Mouse (Mus musculus) limb, embryonic 15.5 days (tissue): ENCODE measurements around the gene Cdk12. TPM values are rescaled to one million over a fixed set of nuclear protein-coding genes. Genes with fewer than 3 reads are reported as not detected.

ENCODE experiments used
- ATAC-seq: fragments of 200-750 bp; cut with Nextera tagmentation; 2 replicates; pipeline ENCODE4 v1.8.0; 2017; ENCODE audit warnings: low read depth, moderate TSS enrichment; ENCODE audit not compliant: insufficient number of reproducible peaks, low FRiP score, low TSS enrichment
- H3K27ac ChIP-seq: fragments of 300-500 bp; sonication (generic); 2 replicates; pipeline ENCODE4 v1.5.1; 2015; ENCODE audit warnings: moderate library complexity, mild to moderate bottlenecking, inconsistent platforms
- H3K27me3 ChIP-seq: fragments of 300-500 bp; sonication (generic); 2 replicates; pipeline ENCODE4 v1.6.1; 2015; ENCODE audit warnings: inconsistent platforms
- H3K36me3 ChIP-seq: fragments of 300-500 bp; sonication (generic); 2 replicates; pipeline ENCODE4 v1.6.1; 2015; ENCODE audit warnings: inconsistent platforms
- H3K4me1 ChIP-seq: fragments of 300-500 bp; sonication (generic); 2 replicates; pipeline ENCODE4 v1.6.1; 2015; ENCODE audit warnings: inconsistent platforms
- H3K4me2 ChIP-seq: fragments of 300-500 bp; sonication (generic); 2 replicates; pipeline ENCODE4 v1.6.1; 2015; ENCODE audit warnings: mild to moderate bottlenecking, inconsistent platforms
- H3K4me3 ChIP-seq: fragments of 300-500 bp; sonication (generic); 2 replicates; pipeline ENCODE4 v1.5.1; 2015; ENCODE audit warnings: mild to moderate bottlenecking, inconsistent platforms
- H3K9ac ChIP-seq: fragments of 300-500 bp; sonication (generic); 2 replicates; pipeline ENCODE4 v1.6.1; 2015; ENCODE audit warnings: inconsistent platforms
- H3K9me3 ChIP-seq: fragments of 300-500 bp; sonication (generic); 2 replicates; pipeline ENCODE4 v1.6.1; 2016; ENCODE audit warnings: inconsistent platforms
- WGBS: fragments of 180-500 bp; shearing (Covaris S2); methylation state at CpG from one replicate; pipeline ENCODE4 v1.1.7; 2015; 5-methylcytosine and 5-hydroxymethylcytosine counted together
- polyA plus RNA-seq: library from polyadenylated mRNA; unstranded; fragments of >200 nt; fragmentation: Nextera tagmentation; extraction: Ambion mirVana; gene quantifications from 2 replicates; pipeline ENCODE4 v1.2.1, GENCODE M21; 2015

Gene Cdk12
- polyA plus RNA-seq, 1 experiment from 2014 or later, result 8.9 TPM

DNA sequence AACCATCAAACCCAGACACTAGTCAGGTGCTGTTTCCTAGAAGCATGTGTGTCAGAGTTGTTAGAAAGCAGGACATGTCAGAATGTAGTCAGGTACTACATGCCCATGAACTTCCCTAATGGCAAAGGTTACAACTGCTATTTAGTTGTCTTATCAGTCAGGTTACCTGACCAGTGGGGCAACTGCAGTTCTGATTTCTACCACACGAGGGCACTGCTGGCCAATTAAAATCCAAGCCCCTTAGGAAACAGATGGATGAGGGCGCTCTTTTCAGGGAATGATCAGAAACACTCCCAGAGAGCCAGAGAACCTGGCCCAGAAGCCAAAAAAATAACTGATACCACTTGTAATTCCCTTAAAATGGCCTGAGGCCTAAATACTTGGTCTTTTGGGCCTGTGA lies 62.2 kb downstream of the Cdk12 start:
- no peaks in the 10 kb centered on the region for H3K27me3 ChIP-seq
- H3K36me3 ChIP-seq, result peaks cover 60% of the 10 kb centered on the region
- no peak overlapping the region for H3K27ac ChIP-seq
- H3K4me1 ChIP-seq, result peaks cover 11% of the 10 kb centered on the region; the same call in 1 of the 2 replicates
- no peak overlapping the region for H3K9ac ChIP-seq
- ATAC-seq, result no peak
- 4% methylated on average over 2 of the region's 2 CpGs for WGBS
- no peaks in the 10 kb centered on the region for H3K9me3 ChIP-seq
- H3K4me3 ChIP-seq, result no peak overlapping the region
- no peak overlapping the region for H3K4me2 ChIP-seq

DNA sequence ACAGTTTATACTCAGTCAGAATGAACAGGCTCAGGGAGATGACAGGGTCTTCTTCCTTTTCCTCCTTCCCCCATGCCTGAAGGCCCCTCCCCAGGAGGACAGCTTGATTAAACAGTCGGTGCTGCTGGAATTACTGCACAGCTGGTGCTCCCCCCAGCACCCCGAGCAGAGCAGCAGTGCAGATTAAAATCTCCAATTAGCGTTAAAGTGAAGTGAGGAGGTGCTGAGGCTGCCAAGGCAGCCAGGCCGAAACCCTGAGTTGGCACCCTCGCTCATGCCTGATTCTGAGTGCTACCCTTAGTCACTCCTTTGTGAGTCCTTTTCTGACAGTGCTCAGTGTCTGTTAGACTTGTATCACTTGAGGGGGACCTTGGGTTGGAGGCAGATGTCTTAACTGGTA lies 63.0 kb downstream of the Cdk12 start:
- no peaks in the 10 kb centered on the region for H3K9me3 ChIP-seq
- 70% methylated on average over 5 of the region's 5 CpGs for WGBS
- H3K4me3 ChIP-seq, result no peak overlapping the region
- no peak overlapping the region for H3K27ac ChIP-seq
- H3K36me3 ChIP-seq, result peaks cover 67% of the 10 kb centered on the region
- no peak for ATAC-seq
- H3K4me2 ChIP-seq, result no peak overlapping the region
- H3K27me3 ChIP-seq, result no peaks in the 10 kb centered on the region
- H3K4me1 ChIP-seq, result peaks cover 4% of the 10 kb centered on the region; the same call in 1 of the 2 replicates
- H3K9ac ChIP-seq, result no peak overlapping the region

DNA sequence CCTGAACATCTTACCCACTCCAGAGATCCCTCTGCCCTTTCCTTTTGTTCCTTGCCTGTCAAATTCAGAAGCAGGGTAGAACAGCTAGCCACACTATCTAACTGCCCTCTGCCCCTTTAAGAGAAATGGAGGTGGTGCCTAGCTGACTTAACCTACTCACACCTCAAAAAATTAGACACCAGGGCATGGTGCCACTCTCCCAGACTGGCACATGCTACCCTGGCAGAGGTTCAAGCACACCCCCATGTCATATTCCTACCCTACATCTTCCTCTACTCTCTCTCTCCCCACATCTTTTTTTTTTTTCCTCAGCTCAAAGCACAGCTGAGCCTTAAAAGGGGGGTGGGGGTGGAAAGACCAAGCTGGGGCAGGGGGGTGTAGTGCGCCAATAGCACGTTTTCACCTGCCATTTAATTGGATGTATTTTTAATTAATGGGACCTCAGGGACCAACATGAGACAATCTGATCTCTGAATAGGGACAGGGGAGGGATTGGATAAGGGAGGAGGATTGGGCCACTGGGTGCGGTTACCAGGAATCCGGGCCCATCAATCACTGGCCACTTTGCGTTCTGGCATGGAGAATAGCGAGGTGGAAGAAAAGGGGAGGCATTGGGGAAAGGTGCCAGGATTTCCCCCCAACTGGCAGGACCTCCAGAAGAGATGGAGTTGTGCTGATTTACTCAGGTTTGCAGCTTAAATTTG lies 64.0 kb downstream of the Cdk12 start:
- H3K36me3 ChIP-seq, result peaks cover 72% of the 10 kb centered on the region

DNA sequence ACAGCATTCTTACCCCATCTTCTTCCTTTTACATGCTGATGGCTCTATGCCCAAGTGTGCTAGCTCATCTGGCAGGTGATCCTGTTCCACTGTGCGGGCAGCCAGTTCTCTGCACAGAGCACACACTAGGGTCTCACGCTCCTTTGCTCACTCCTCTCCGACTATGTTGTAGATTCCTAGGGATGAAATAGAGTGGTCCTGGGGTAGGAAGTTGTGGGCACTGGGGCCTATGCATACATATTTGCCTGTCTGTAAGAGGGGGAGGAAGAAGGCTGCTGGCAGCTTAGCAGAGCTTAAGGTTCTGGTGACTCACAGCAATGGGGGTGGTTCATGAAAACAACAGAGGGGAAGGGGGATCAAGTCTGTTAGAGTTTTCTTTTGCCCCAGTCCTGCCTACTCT lies 67.2 kb downstream of the Cdk12 start:
- 100% methylated on average over 3 of the region's 3 CpGs for WGBS
- Histone ChIP-seq H3K9me3 (no peaks in the 10 kb centered on the region), H3K27ac (no peak overlapping the region), H3K9ac (no peak overlapping the region), H3K4me1 (peaks cover 4% of the 10 kb centered on the region; the same call in 1 of the 2 replicates), H3K4me3 (no peak overlapping the region), H3K27me3 (no peaks in the 10 kb centered on the region), H3K4me2 (no peak overlapping the region), H3K36me3 (peaks cover 80% of the 10 kb centered on the region)
- no peak for ATAC-seq

More for the DNA sequence above, 64.0 kb downstream of the Cdk12 start:
- ATAC-seq, result no peak
- H3K27ac ChIP-seq, result no peak overlapping the region
- H3K4me3 ChIP-seq, result no peak overlapping the region
- no peak overlapping the region for H3K4me2 ChIP-seq
- no peaks in the 10 kb centered on the region for H3K9me3 ChIP-seq
- no peaks in the 10 kb centered on the region for H3K27me3 ChIP-seq
- H3K9ac ChIP-seq, result no peak overlapping the region
- H3K4me1 ChIP-seq, result peaks cover 4% of the 10 kb centered on the region; the same call in 1 of the 2 replicates
- 70% methylated on average over 6 of the region's 6 CpGs for WGBS

DNA sequence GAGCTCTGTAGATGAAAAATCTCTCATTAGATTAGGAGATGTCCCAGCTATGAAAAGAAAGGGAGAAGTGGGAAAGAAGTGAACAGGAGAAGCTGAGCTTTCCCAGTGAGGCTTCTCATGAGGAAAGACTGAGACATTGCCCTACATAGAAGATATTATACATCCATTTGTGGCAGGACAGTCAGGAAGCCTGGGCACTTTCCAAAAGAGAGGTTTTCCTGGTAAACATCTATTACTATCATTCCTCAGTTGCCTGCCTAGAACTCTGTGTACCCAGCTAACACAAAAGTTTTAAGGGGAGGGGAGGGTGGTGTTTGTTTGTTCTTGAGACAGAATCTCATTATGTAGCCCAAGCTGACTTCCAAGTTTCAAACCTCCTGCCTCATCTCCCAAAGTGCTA lies 67.6 kb downstream of the Cdk12 start:
- H3K4me1 ChIP-seq, result 0 out of 2 replicates have a peak, but pooled peaks cover under 1% of the 10 kb centered on the region
- H3K36me3 ChIP-seq, result peaks cover 80% of the 10 kb centered on the region
- no peak overlapping the region for H3K4me3 ChIP-seq
- H3K4me2 ChIP-seq, result no peak overlapping the region
- no peaks in the 10 kb centered on the region for H3K27me3 ChIP-seq
- no peak for ATAC-seq
- no peak overlapping the region for H3K9ac ChIP-seq
- H3K9me3 ChIP-seq, result no peaks in the 10 kb centered on the region
- H3K27ac ChIP-seq, result no peak overlapping the region

DNA sequence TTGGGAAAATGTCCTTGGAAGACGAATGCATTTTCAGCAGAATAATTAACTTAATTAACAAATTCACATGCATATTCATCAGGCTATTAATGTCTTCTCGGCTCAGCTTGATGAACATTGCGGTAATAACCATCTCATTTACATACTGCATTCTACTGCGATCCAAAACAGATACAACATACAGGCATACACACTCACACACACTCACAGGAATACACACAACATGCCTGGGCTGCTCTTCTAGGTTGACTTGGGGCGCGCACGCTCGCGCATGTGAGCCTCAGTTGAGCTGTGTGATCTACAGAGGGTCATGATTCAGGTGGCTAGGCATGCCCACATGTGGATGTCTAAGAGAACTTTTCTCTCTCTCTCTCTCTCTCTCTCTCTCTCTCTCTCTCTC lies 80.9 kb downstream of the Cdk12 start:
- no peak for ATAC-seq
- 0 out of 2 replicates have a peak, but pooled peaks cover 3% of the 10 kb centered on the region for H3K4me1 ChIP-seq
- H3K27me3 ChIP-seq, result peaks cover under 1% of the 10 kb centered on the region; the same call in 1 of the 2 replicates
- no peak overlapping the region for H3K27ac ChIP-seq
- 36% methylated on average over 9 of the region's 9 CpGs for WGBS
- no peak overlapping the region for H3K4me2 ChIP-seq
- H3K36me3 ChIP-seq, result peaks cover 12% of the 10 kb centered on the region
- no peaks in the 10 kb centered on the region for H3K9me3 ChIP-seq
- no peak overlapping the region for H3K4me3 ChIP-seq
- H3K9ac ChIP-seq, result no peak overlapping the region

DNA sequence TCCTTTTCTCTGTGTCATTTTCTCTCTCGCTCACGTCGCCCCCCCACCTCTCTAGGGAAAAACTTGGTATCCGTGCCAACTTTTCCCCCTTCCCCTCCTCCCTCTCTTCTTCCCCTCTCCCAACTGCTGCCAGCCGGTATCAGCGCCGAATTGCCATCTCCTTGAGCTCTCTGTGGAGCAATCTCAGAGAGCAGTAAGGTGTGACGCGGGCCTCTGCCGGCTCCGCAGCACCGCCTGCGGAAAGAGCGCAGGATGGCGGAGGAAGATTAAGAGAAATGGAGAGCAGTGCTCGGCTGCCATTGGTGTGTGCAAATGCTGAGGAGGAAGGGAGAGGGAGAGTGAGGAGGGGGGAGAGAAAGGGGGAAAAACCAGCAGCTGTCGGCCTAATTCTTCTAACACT lies 81.4 kb downstream of the Cdk12 start:
- peak overlapping the region; percentile 29 for H3K4me3 ChIP-seq
- ATAC-seq, result 0 out of 2 replicates have a peak, but pooled peaks have one; percentile 40
- 0 out of 2 replicates have a peak, but pooled peaks cover 3% of the 10 kb centered on the region for H3K4me1 ChIP-seq
- H3K9ac ChIP-seq, result no peak overlapping the region
- 1% methylated on average over 14 of the region's 17 CpGs for WGBS
- peaks cover 7% of the 10 kb centered on the region; the same call in 1 of the 2 replicates for H3K36me3 ChIP-seq
- H3K9me3 ChIP-seq, result no peaks in the 10 kb centered on the region
- H3K4me2 ChIP-seq, result peak overlapping the region; percentile 50
- H3K27ac ChIP-seq, result no peak overlapping the region
- peaks cover 5% of the 10 kb centered on the region; the same call in 1 of the 2 replicates for H3K27me3 ChIP-seq

DNA sequence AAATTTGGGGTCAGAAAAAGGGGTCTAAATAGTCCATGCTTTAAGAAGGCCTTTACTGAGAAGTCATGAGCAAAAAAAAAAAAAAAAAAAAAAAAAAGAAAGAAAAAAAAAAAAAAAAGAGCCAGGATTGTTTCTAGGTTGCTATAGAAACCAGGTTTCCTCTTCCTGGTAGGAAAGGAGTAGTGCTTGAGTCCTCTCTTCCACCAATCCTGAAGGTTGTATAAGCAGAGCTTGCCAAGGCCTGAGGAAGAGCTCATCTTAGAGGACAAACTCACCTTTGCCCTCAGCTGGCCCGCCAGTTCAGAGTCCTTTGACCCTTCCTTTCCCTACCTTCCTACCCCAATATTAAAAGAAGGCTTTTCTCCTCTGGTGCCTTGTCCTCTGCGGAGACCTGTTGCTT lies 82.5 kb downstream of the Cdk12 start:
- H3K4me1 ChIP-seq, result peaks cover 9% of the 10 kb centered on the region; the same call in 1 of the 2 replicates
- 62% methylated on average over 2 of the region's 2 CpGs for WGBS
- H3K27ac ChIP-seq, result no peak overlapping the region
- H3K9me3 ChIP-seq, result no peaks in the 10 kb centered on the region
- ATAC-seq, result no peak
- H3K27me3 ChIP-seq, result peaks cover 5% of the 10 kb centered on the region; the same call in 1 of the 2 replicates
- H3K9ac ChIP-seq, result no peak overlapping the region
- H3K4me3 ChIP-seq, result no peak overlapping the region
- 0 out of 2 replicates have a peak, but pooled peaks cover 3% of the 10 kb centered on the region for H3K36me3 ChIP-seq
- H3K4me2 ChIP-seq, result no peak overlapping the region

DNA sequence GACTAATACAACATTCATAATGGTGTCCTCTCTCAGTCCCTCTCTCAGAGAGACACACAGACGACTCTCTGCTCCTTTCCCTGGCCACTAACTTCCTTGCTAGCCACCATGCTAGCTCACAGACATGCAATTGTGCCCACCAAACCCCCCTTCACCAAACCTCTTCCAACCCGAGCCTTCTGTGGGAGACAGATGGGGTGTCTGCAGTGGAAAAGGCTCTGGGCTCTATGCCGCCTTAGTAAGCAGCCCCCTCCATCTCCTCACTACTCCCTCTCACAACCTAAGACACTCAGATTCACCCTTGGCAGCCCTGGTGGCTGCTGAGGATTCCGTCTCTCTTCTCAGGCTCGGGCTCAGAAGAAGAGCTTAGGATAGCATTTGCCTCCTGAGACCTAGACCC lies 84.7 kb downstream of the Cdk12 start:
- no peaks in the 10 kb centered on the region for H3K36me3 ChIP-seq
- H3K9me3 ChIP-seq, result no peaks in the 10 kb centered on the region
- H3K9ac ChIP-seq, result no peak overlapping the region
- H3K4me1 ChIP-seq, result peaks cover 9% of the 10 kb centered on the region; the same call in 1 of the 2 replicates
- H3K27ac ChIP-seq, result no peak overlapping the region
- H3K4me2 ChIP-seq, result no peak overlapping the region
- no peak overlapping the region for H3K4me3 ChIP-seq
- WGBS, result 48% methylated on average over 5 of the region's 5 CpGs
- ATAC-seq, result no peak
- H3K27me3 ChIP-seq, result peaks cover 7% of the 10 kb centered on the region; the same call in 1 of the 2 replicates

DNA sequence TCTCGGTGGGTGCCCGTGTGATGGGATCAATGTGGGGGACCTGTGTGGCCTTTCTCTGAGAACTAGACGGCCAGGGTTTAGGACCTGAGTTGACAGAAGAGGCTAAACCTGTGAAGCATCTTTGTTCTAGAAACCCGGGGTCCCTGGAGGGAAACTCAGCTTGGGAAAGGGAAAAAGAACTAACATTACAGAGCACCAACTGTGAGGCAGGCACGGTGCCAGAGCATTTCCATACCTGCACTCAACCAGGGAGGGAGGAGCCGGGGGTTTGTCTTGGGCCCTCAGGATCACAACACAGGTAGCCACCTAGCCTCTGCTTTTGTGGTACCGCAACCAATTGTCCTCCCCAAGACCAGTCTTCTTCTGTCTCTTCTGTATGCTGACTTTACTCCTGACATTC lies 85.1 kb downstream of the Cdk12 start:
- no peak overlapping the region for H3K4me3 ChIP-seq
- 52% methylated on average over 7 of the region's 7 CpGs for WGBS
- H3K9ac ChIP-seq, result no peak overlapping the region
- H3K9me3 ChIP-seq, result no peaks in the 10 kb centered on the region
- no peak overlapping the region for H3K4me2 ChIP-seq
- no peak for ATAC-seq
- H3K4me1 ChIP-seq, result peaks cover 9% of the 10 kb centered on the region; the same call in 1 of the 2 replicates
- no peak overlapping the region for H3K27ac ChIP-seq
- H3K27me3 ChIP-seq, result peaks cover 7% of the 10 kb centered on the region; the same call in 1 of the 2 replicates
- H3K36me3 ChIP-seq, result no peaks in the 10 kb centered on the region

DNA sequence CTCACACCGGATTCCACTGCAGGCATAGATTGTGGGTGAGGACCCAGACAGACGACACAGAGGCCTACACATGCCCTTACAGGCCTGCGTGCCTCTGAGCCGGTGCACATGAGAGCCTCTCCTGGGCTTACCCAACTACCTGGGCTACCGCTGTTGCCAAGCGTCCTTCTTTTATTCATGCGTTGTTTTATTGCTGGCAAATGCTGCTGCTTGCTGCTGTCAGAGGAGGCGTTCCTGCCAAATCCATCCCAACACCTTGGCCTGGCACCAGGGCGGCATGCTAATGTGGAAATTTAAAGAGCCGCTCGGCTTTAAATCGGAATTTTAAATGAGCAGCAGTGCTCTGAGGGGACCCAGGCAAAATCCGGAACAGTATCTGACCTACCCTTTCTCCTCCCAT lies 87.0 kb downstream of the Cdk12 start:
- peaks cover 11% of the 10 kb centered on the region; the same call in 1 of the 2 replicates for H3K27me3 ChIP-seq
- no peak overlapping the region for H3K4me2 ChIP-seq
- H3K36me3 ChIP-seq, result no peaks in the 10 kb centered on the region
- 19% methylated on average over 13 of the region's 13 CpGs for WGBS
- no peak overlapping the region for H3K9ac ChIP-seq
- no peak overlapping the region for H3K27ac ChIP-seq
- no peak for ATAC-seq
- H3K4me3 ChIP-seq, result no peak overlapping the region
- no peaks in the 10 kb centered on the region for H3K9me3 ChIP-seq
- H3K4me1 ChIP-seq, result peaks cover 17% of the 10 kb centered on the region

DNA sequence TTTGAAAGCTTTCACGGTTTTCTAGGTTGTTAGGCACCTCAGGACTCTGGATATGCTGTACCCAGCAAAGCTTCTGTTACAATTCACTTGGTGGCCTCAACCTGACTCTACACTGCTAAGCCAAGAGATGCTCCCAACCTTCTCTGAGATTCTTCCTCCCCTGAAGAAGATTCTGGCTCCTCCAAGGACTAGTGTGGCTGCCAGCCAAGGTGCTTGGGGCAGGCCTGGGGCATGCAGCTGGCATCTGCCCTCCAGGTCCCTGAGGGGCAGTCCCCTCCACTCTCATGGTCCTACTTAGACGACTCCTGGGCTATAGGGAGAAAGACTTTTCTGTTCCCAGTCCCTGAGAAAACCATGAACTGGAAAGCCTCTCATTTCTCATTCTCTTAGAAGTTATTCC lies 88.0 kb downstream of the Cdk12 start:
- Histone ChIP-seq H3K9me3 (no peaks in the 10 kb centered on the region), H3K4me3 (no peak overlapping the region), H3K4me2 (no peak overlapping the region), H3K27ac (no peak overlapping the region), H3K9ac (no peak overlapping the region), H3K27me3 (peaks cover 22% of the 10 kb centered on the region), H3K36me3 (no peaks in the 10 kb centered on the region), H3K4me1 (peaks cover 20% of the 10 kb centered on the region)
- WGBS, result 55% methylated on average over 2 of the region's 2 CpGs
- ATAC-seq, result no peak
